Mouse (Mus musculus) neural tube, embryonic 15.5 days (tissue): ENCODE data around the gene Dpp9. TPM values are rescaled to one million over a fixed set of nuclear protein-coding genes. Genes with fewer than 3 reads are reported as not detected.

Source experiments
- ATAC-seq: fragments of 200-750 bp; cut with Nextera tagmentation; 2 replicates; pipeline ENCODE4 v1.8.0; 2017; ENCODE audit warnings: mild to moderate bottlenecking, moderate TSS enrichment, moderate library complexity; ENCODE audit not compliant: low FRiP score
- H3K27ac ChIP-seq: fragments of 300-500 bp; sonication (generic); replicated peaks from 2 replicates; pipeline ENCODE4 v1.5.1; 2015; ENCODE audit warnings: mild to moderate bottlenecking, inconsistent platforms
- H3K27me3 ChIP-seq: fragments of 300-500 bp; sonication (generic); replicated peaks from 2 replicates; pipeline ENCODE4 v1.6.1; 2015; ENCODE audit warnings: inconsistent platforms
- H3K36me3 ChIP-seq: fragments of 300-500 bp; sonication (generic); 2 replicates; pipeline ENCODE4 v1.6.1; 2015; ENCODE audit warnings: inconsistent platforms
- H3K4me1 ChIP-seq: fragments of 300-500 bp; sonication (generic); 2 replicates; pipeline ENCODE4 v1.6.1; 2015; ENCODE audit warnings: inconsistent platforms
- H3K4me2 ChIP-seq: fragments of 300-500 bp; sonication (generic); 2 replicates; pipeline ENCODE4 v1.6.1; 2015; ENCODE audit warnings: inconsistent platforms, mild to moderate bottlenecking, moderate library complexity
- H3K4me3 ChIP-seq: fragments of 300-500 bp; sonication (generic); replicated peaks from 2 replicates; pipeline ENCODE4 v1.5.1; 2015; ENCODE audit warnings: mild to moderate bottlenecking, inconsistent platforms
- H3K9ac ChIP-seq: fragments of 300-500 bp; sonication (generic); replicated peaks from 2 replicates; pipeline ENCODE4 v1.6.1; 2015; ENCODE audit warnings: mild to moderate bottlenecking, inconsistent platforms
- H3K9me3 ChIP-seq: fragments of 300-500 bp; sonication (generic); replicated peaks from 2 replicates; pipeline ENCODE4 v1.6.1; 2016; ENCODE audit warnings: inconsistent platforms
- WGBS: fragments of 180-500 bp; shearing (Covaris S2); methylation state at CpG from one replicate; pipeline ENCODE4 v1.1.7; 2015; ENCODE audit warnings: mixed read lengths; 5-methylcytosine and 5-hydroxymethylcytosine counted together
- polyA plus RNA-seq: library from polyadenylated mRNA; unstranded; fragments of >200 nt; fragmentation: Nextera tagmentation; extraction: Ambion mirVana; gene quantifications from 2 replicates; pipeline ENCODE4 v1.2.1, GENCODE M21; 2015

The Dpp9 gene
- polyA plus RNA-seq, 1 experiment from 2014 or later = 22.4 TPM

- 64% methylated on average over 10 of the region's 10 CpGs for WGBS
- H3K4me3 ChIP-seq = no peak overlapping the region
- H3K9me3 ChIP-seq = no peaks in the 10 kb centered on the region
- no peak overlapping the region for H3K27ac ChIP-seq
- H3K4me1 ChIP-seq = peaks cover 15% of the 10 kb centered on the region
- H3K27me3 ChIP-seq = no peaks in the 10 kb centered on the region
- no peak overlapping the region for H3K4me2 ChIP-seq
- no peak overlapping the region for H3K9ac ChIP-seq
- peaks cover 37% of the 10 kb centered on the region for H3K36me3 ChIP-seq
- no peak for ATAC-seq
Observed at GRCm38 (mm10) chr17:56173401-56174046, 45.2 kb downstream of the Dpp9 start.

- Histone ChIP-seq H3K9ac (no peak overlapping the region), H3K27ac (no peak overlapping the region), H3K4me3 (no peak overlapping the region), H3K27me3 (no peaks in the 10 kb centered on the region), H3K9me3 (no peaks in the 10 kb centered on the region), H3K4me1 (peaks cover 15% of the 10 kb centered on the region), H3K4me2 (no peak overlapping the region), H3K36me3 (peaks cover 22% of the 10 kb centered on the region)
- WGBS = 93% methylated on average over 17 of the region's 17 CpGs
- no peak for ATAC-seq
Observed at GRCm38 (mm10) chr17:56171881-56172280, 46.8 kb downstream of the Dpp9 start.

GRCm38 (mm10) chr17:56171456-56171855 is 47.2 kb downstream of the Dpp9 start:
- 75% methylated on average over 9 of the region's 9 CpGs for whole genome bisulfite sequencing
- no peaks in the 10 kb centered on the region for H3K9me3 ChIP-seq
- H3K27me3 ChIP-seq = no peaks in the 10 kb centered on the region
- no peak overlapping the region for H3K27ac ChIP-seq
- H3K4me1 ChIP-seq = peaks cover 15% of the 10 kb centered on the region
- no peak overlapping the region for H3K4me2 ChIP-seq
- no peak overlapping the region for H3K4me3 ChIP-seq
- no peak overlapping the region for H3K9ac ChIP-seq
- H3K36me3 ChIP-seq = peaks cover 18% of the 10 kb centered on the region
- no peak for ATAC-seq

- 24% methylated on average over 10 of the region's 10 CpGs for WGBS
- H3K4me1 ChIP-seq = peaks cover 19% of the 10 kb centered on the region
- peaks cover 12% of the 10 kb centered on the region for H3K36me3 ChIP-seq
- no peaks in the 10 kb centered on the region for H3K27me3 ChIP-seq
- H3K4me3 ChIP-seq = no peak overlapping the region
- no peak overlapping the region for H3K9ac ChIP-seq
- ATAC-seq = no peak
- no peaks in the 10 kb centered on the region for H3K9me3 ChIP-seq
- H3K4me2 ChIP-seq = no peak overlapping the region
- 0 out of 2 replicates have a peak overlapping the region, but pooled peaks have one; percentile 33 for H3K27ac ChIP-seq
Observed at GRCm38 (mm10) chr17:56170636-56171035, 48.1 kb downstream of the Dpp9 start.

GRCm38 (mm10) chr17:56169830-56170229 is 48.9 kb downstream of the Dpp9 start:
- Histone ChIP-seq H3K4me2 (no peak overlapping the region), H3K36me3 (peaks cover 5% of the 10 kb centered on the region; the same call in 1 of the 2 replicates), H3K4me3 (no peak overlapping the region), H3K9ac (no peak overlapping the region), H3K4me1 (peaks cover 23% of the 10 kb centered on the region), H3K27me3 (no peaks in the 10 kb centered on the region), H3K27ac (no peak overlapping the region), H3K9me3 (no peaks in the 10 kb centered on the region)
- ATAC-seq = no peak
- WGBS = 67% methylated on average over 6 of the region's 6 CpGs

GRCm38 (mm10) chr17:56165671-56166070 is 53.0 kb downstream of the Dpp9 start:
- ATAC-seq = no peak
- Histone ChIP-seq H3K9ac (0 out of 2 replicates have a peak overlapping the region, but pooled peaks have one; percentile 14), H3K4me1 (peaks cover 37% of the 10 kb centered on the region), H3K36me3 (no peaks in the 10 kb centered on the region), H3K4me2 (no peak overlapping the region), H3K27me3 (0 out of 2 replicates have a peak, but pooled peaks cover 6% of the 10 kb centered on the region), H3K4me3 (no peak overlapping the region), H3K27ac (0 out of 2 replicates have a peak overlapping the region, but pooled peaks have one; percentile 45), H3K9me3 (no peaks in the 10 kb centered on the region)
- 17% methylated on average over 11 of the region's 11 CpGs for WGBS

GRCm38 (mm10) chr17:56164510-56164909 is 54.2 kb downstream of the Dpp9 start:
- ATAC-seq = no peak
- peaks cover 11% of the 10 kb centered on the region; the same call in 1 of the 2 replicates for H3K27me3 ChIP-seq
- no peak overlapping the region for H3K9ac ChIP-seq
- H3K27ac ChIP-seq = no peak overlapping the region
- no peak overlapping the region for H3K4me3 ChIP-seq
- H3K4me1 ChIP-seq = peaks cover 31% of the 10 kb centered on the region
- H3K4me2 ChIP-seq = no peak overlapping the region
- WGBS = 69% methylated on average over 3 of the region's 3 CpGs
- H3K9me3 ChIP-seq = no peaks in the 10 kb centered on the region
- H3K36me3 ChIP-seq = no peaks in the 10 kb centered on the region

- WGBS = 79% methylated on average over 6 of the region's 6 CpGs
- Histone ChIP-seq H3K4me2 (peak overlapping the region; percentile 80; the same call in 1 of the 2 replicates), H3K9ac (no peak overlapping the region), H3K36me3 (no peaks in the 10 kb centered on the region), H3K4me3 (no peak overlapping the region), H3K9me3 (no peaks in the 10 kb centered on the region), H3K27ac (no peak overlapping the region), H3K27me3 (peaks cover 18% of the 10 kb centered on the region; the same call in 1 of the 2 replicates), H3K4me1 (peaks cover 31% of the 10 kb centered on the region)
- no peak for ATAC-seq
Observed at GRCm38 (mm10) chr17:56163523-56164102, 55.1 kb downstream of the Dpp9 start.

GRCm38 (mm10) chr17:56162231-56162774 is 56.4 kb downstream of the Dpp9 start, which contains the start of gene Tnfaip8l1:
Gene Tnfaip8l1, plus strand, starts transcription at chr17:56162477.
- WGBS = under 1% methylated on average over 30 of the region's 30 CpGs
- peaks cover 31% of the 10 kb centered on the region for H3K4me1 ChIP-seq
- 0 out of 2 replicates have a peak within 1 kb of the TSS, but pooled peaks have one; percentile 41 for H3K27ac ChIP-seq
- peak within 1 kb of the TSS; percentile 54 for H3K9ac ChIP-seq
- peak; percentile 96 for ATAC-seq
- H3K9me3 ChIP-seq = no peaks in the 10 kb centered on the region
- H3K36me3 ChIP-seq = no peaks in the 10 kb centered on the region
- H3K27me3 ChIP-seq = peaks cover 30% of the 10 kb centered on the region
- peak within 1 kb of the TSS; percentile 80 for H3K4me2 ChIP-seq
- H3K4me3 ChIP-seq = peak within 1 kb of the TSS; percentile 48

- ATAC-seq = no peak
- H3K4me1 ChIP-seq = peaks cover 22% of the 10 kb centered on the region
- WGBS = 3% methylated on average over 9 of the region's 9 CpGs
- H3K27me3 ChIP-seq = peaks cover 52% of the 10 kb centered on the region
- H3K27ac ChIP-seq = no peak overlapping the region
- no peaks in the 10 kb centered on the region for H3K9me3 ChIP-seq
- H3K36me3 ChIP-seq = no peaks in the 10 kb centered on the region
- H3K4me2 ChIP-seq = no peak overlapping the region
- H3K9ac ChIP-seq = no peak overlapping the region
- no peak overlapping the region for H3K4me3 ChIP-seq
Observed at GRCm38 (mm10) chr17:56159729-56160128, 59.0 kb downstream of the Dpp9 start.

GRCm38 (mm10) chr17:56153643-56154042 is 65.1 kb downstream of the Dpp9 start:
- Histone ChIP-seq H3K27me3 (peaks cover 64% of the 10 kb centered on the region), H3K27ac (no peak overlapping the region), H3K9me3 (no peaks in the 10 kb centered on the region), H3K9ac (no peak overlapping the region), H3K4me3 (no peak overlapping the region), H3K36me3 (no peaks in the 10 kb centered on the region), H3K4me1 (peaks cover 15% of the 10 kb centered on the region), H3K4me2 (no peak overlapping the region)
- 13% methylated on average over 9 of the region's 9 CpGs for WGBS
- ATAC-seq = 0 out of 2 replicates have a peak, but pooled peaks have one; percentile 33

GRCm38 (mm10) chr17:56149897-56150296 is 68.8 kb downstream of the Dpp9 start:
- H3K27me3 ChIP-seq = peaks cover 53% of the 10 kb centered on the region
- no peak for ATAC-seq
- peaks cover 20% of the 10 kb centered on the region for H3K4me1 ChIP-seq
- no peak overlapping the region for H3K9ac ChIP-seq
- 41% methylated on average over 2 of the region's 2 CpGs for WGBS
- H3K9me3 ChIP-seq = no peaks in the 10 kb centered on the region
- peak overlapping the region; percentile 82; the same call in 1 of the 2 replicates for H3K4me2 ChIP-seq
- H3K36me3 ChIP-seq = no peaks in the 10 kb centered on the region
- H3K4me3 ChIP-seq = no peak overlapping the region
- no peak overlapping the region for H3K27ac ChIP-seq
